Mouse (Mus musculus) bone marrow, adult 2 months (tissue): Measurements from ENCODE around the gene Srsf1. TPM values are rescaled to one million over a fixed set of nuclear protein-coding genes. Genes with fewer than 3 reads are reported as not detected.

Experiments
- H3K27ac ChIP-seq: fragments of 200-500 bp; 2 replicates; pipeline ENCODE4 v1.5.1; 2012; ENCODE audit warnings: low read depth, mild to moderate bottlenecking, control low read depth, inconsistent platforms, low read length; ENCODE audit not compliant: control insufficient read depth, poor library complexity, insufficient read depth
- H3K4me1 ChIP-seq: fragments of 200-500 bp; 2 replicates; pipeline ENCODE4 v1.6.1; 2011; ENCODE audit warnings: low read length; ENCODE audit not compliant: control insufficient read depth, insufficient read depth
- H3K4me3 ChIP-seq: fragments of 200-500 bp; replicated peaks from 2 replicates; pipeline ENCODE3; 2011; ENCODE audit warnings: mild to moderate bottlenecking, low read depth, low read length, control low read depth; ENCODE audit not compliant: control insufficient read depth
- CTCF ChIP-seq: fragments of 200-500 bp; IDR thresholded peaks from 2 replicates; pipeline ENCODE4 v1.5.1; 2011; ENCODE audit warnings: low read length, control low read depth; ENCODE audit not compliant: control insufficient read depth, insufficient read depth
- POLR2A ChIP-seq: fragments of 200-500 bp; IDR thresholded peaks from 2 replicates; pipeline ENCODE4 v1.6.1; 2011; ENCODE audit warnings: low read depth, mild to moderate bottlenecking, control low read depth, low read length, borderline replicate concordance; ENCODE audit not compliant: control insufficient read depth
- WGBS: fragments of 180-500 bp; shearing (Covaris S2); methylation state at CpG from one replicate; pipeline ENCODE4 v1.1.7; 2018; 5-methylcytosine and 5-hydroxymethylcytosine counted together
- polyA plus RNA-seq: library from polyadenylated mRNA; stranded (reverse); fragments of >200 nt; gene quantifications from 2 replicates; pipeline ENCODE4 v1.2.4, GENCODE M21; 2011; ENCODE audit warnings: low replicate concordance; ENCODE audit not compliant: missing spikeins, insufficient read depth, insufficient read length

Srsf1 gene
- polyA plus RNA-seq, 1 experiment: 249 TPM

- WGBS: 76% methylated on average over 7 of the region's 7 CpGs
- Histone ChIP-seq H3K27ac (no peak overlapping the region), H3K4me3 (no peak overlapping the region), H3K4me1 (peaks cover 1% of the 10 kb centered on the region; the same call in 1 of the 2 replicates)
- TF ChIP-seq CTCF (no peak), POLR2A (no peak)
Observed at GRCm38 (mm10) chr11:88011914-88012419, 35.2 kb upstream of the Srsf1 start.

GRCm38 (mm10) chr11:88012621-88013244 lies 34.4 kb upstream of the Srsf1 start:
- Histone ChIP-seq H3K4me1 (peaks cover 1% of the 10 kb centered on the region; the same call in 1 of the 2 replicates), H3K4me3 (no peak overlapping the region), H3K27ac (no peak overlapping the region)
- WGBS: 57% methylated on average over 11 of the region's 11 CpGs
- no peak for TF ChIP-seq CTCF
- no peak for TF ChIP-seq POLR2A

- TF ChIP-seq POLR2A (no peak), CTCF (no peak)
- no peak overlapping the region for H3K27ac ChIP-seq
- 92% methylated on average over 10 of the region's 10 CpGs for WGBS
Observed at GRCm38 (mm10) chr11:88013632-88014031, 33.5 kb upstream of the Srsf1 start.

GRCm38 (mm10) chr11:88015161-88015560 lies 32.0 kb upstream of the Srsf1 start:
- H3K4me1 ChIP-seq: peaks cover 1% of the 10 kb centered on the region; the same call in 1 of the 2 replicates
- TF ChIP-seq CTCF (no peak), POLR2A (no peak)
- H3K4me3 ChIP-seq: no peak overlapping the region
- H3K27ac ChIP-seq: no peak overlapping the region
- 80% methylated on average over 11 of the region's 11 CpGs for WGBS

More at GRCm38 (mm10) chr11:88013632-88014031, 33.5 kb upstream of the Srsf1 start:
- peaks cover 1% of the 10 kb centered on the region; the same call in 1 of the 2 replicates for H3K4me1 ChIP-seq
- H3K4me3 ChIP-seq: no peak overlapping the region

GRCm38 (mm10) chr11:88015795-88016194 lies 31.4 kb upstream of the Srsf1 start:
- Histone ChIP-seq H3K4me3 (no peak overlapping the region), H3K27ac (no peak overlapping the region), H3K4me1 (peaks cover 1% of the 10 kb centered on the region; the same call in 1 of the 2 replicates)
- TF ChIP-seq POLR2A (no peak), CTCF (no peak)
- WGBS: 84% methylated on average over 6 of the region's 6 CpGs

GRCm38 (mm10) chr11:88023933-88024332 lies 23.2 kb upstream of the Srsf1 start:
- no peak overlapping the region for H3K4me3 ChIP-seq
- no peak overlapping the region for H3K27ac ChIP-seq
- no peaks in the 10 kb centered on the region for H3K4me1 ChIP-seq
- no peak for TF ChIP-seq CTCF
- TF ChIP-seq POLR2A: no peak
- 76% methylated on average over 2 of the region's 2 CpGs for WGBS

GRCm38 (mm10) chr11:88027391-88028035 lies 19.7 kb upstream of the Srsf1 start:
- Histone ChIP-seq H3K4me1 (no peaks in the 10 kb centered on the region), H3K4me3 (no peak overlapping the region), H3K27ac (no peak overlapping the region)
- 85% methylated on average over 9 of the region's 9 CpGs for WGBS
- TF ChIP-seq POLR2A (no peak), CTCF (no peak)

GRCm38 (mm10) chr11:88028193-88028684 lies 18.9 kb upstream of the Srsf1 start:
- no peak for TF ChIP-seq POLR2A
- TF ChIP-seq CTCF: no peak
- H3K4me1 ChIP-seq: no peaks in the 10 kb centered on the region

More at GRCm38 (mm10) chr11:88028193-88028684, 18.9 kb upstream of the Srsf1 start:
- 76% methylated on average over 16 of the region's 16 CpGs for WGBS
- no peak overlapping the region for H3K27ac ChIP-seq
- no peak overlapping the region for H3K4me3 ChIP-seq
